Mouse (Mus musculus): Measurements from ENCODE around the gene Flt3l. TPM values are rescaled to one million over a fixed set of nuclear protein-coding genes. Genes with fewer than 3 reads are reported as not detected.
"Not testable (repeated sequence)": the region's sequence is repeated elsewhere in the genome, so short reads cannot be mapped to it uniquely, and the experiment has no call there.

The Flt3l gene
- total RNA-seq, 2 experiments from 2014 or later: 2.7 to 3.3 TPM

GRCm38 (mm10) chr7:45165701-45166100 lies 29.5 kb upstream of the Flt3l start:
- intact Hi-C loops (cut with DNase I): loop anchor here (10.0 kb wide), 1 partner anchor 199 kb away; the partner anchor contains the start of gene Ppfia3
- no peak for DNase-seq (ENCODE audit: extremely low spot score in 1 of 2, low spot score in 2 of 2)

GRCm38 (mm10) chr7:45164833-45165232 lies 28.6 kb upstream of the Flt3l start:
- intact Hi-C loops (cut with DNase I): loop anchor here (5.0 to 10.0 kb wide), 2 partner anchors 32 to 200 kb away; partner anchors contain the start of gene Ppfia3
- no peak for DNase-seq (ENCODE audit: extremely low spot score in 1 of 2, low spot score in 2 of 2)

- DNase-seq (ENCODE audit: extremely low spot score in 1 of 2, low spot score in 2 of 2): peak in 1 of 2 experiments; percentile 63
- intact Hi-C loops (cut with DNase I): loop anchor here (2.0 to 10.0 kb wide), 3 partner anchors 33 to 201 kb away; partner anchors contain the start of gene Ppfia3
Observed at GRCm38 (mm10) chr7:45163735-45164490, 27.7 kb upstream of the Flt3l start, which contains the start of gene Slc17a7. Gene Slc17a7, plus strand, starts transcription at chr7:45163949.

GRCm38 (mm10) chr7:45162996-45163615 lies 26.9 kb upstream of the Flt3l start:
- intact Hi-C loops (cut with DNase I): loop anchor here (2.0 to 10.0 kb wide), 3 partner anchors 34 to 202 kb away; partner anchors contain the start of gene Ppfia3
- peak in 1 of 2 experiments; percentile 23 for DNase-seq (ENCODE audit: extremely low spot score in 1 of 2, low spot score in 2 of 2)

- intact Hi-C loops (cut with DNase I): loop anchor here (2.0 to 10.0 kb wide), 3 partner anchors 35 to 202 kb away; partner anchors contain the start of gene Ppfia3
- peak in 1 of 2 experiments; percentile 33 for DNase-seq (ENCODE audit: extremely low spot score in 1 of 2, low spot score in 2 of 2)
Observed at GRCm38 (mm10) chr7:45162551-45162950, 26.3 kb upstream of the Flt3l start.

- intact Hi-C loops (cut with DNase I): loop anchor here (2.0 to 10.0 kb wide), 3 partner anchors 35 to 203 kb away; partner anchors contain the start of gene Ppfia3
- DNase-seq (ENCODE audit: extremely low spot score in 1 of 2, low spot score in 2 of 2): peak; percentile 89 to 94
Observed at GRCm38 (mm10) chr7:45161612-45162473, 25.6 kb upstream of the Flt3l start.

- intact Hi-C loops (cut with DNase I): loop anchor here (5.0 to 10.0 kb wide), 2 partner anchors 36 to 204 kb away; partner anchors contain the start of gene Ppfia3
- DNase-seq (ENCODE audit: extremely low spot score in 1 of 2, low spot score in 2 of 2): no peak
Observed at GRCm38 (mm10) chr7:45160866-45161265, 24.6 kb upstream of the Flt3l start.

- DNase-seq (ENCODE audit: extremely low spot score in 1 of 2, low spot score in 2 of 2): no peak
- intact Hi-C loops (cut with DNase I): loop anchor here (5.0 to 10.0 kb wide), 2 partner anchors 37 to 204 kb away; partner anchors contain the start of gene Ppfia3
Observed at GRCm38 (mm10) chr7:45160316-45160800, 24.1 kb upstream of the Flt3l start.

- intact Hi-C loops (cut with DNase I): no loop called here
- peak in 1 of 2 experiments; percentile 38 for DNase-seq (ENCODE audit: extremely low spot score in 1 of 2, low spot score in 2 of 2)
Observed at GRCm38 (mm10) chr7:45158991-45159390, 22.8 kb upstream of the Flt3l start.

GRCm38 (mm10) chr7:45157459-45157858 lies 21.2 kb upstream of the Flt3l start:
- peak in 1 of 2 experiments; percentile 53 for DNase-seq (ENCODE audit: extremely low spot score in 1 of 2, low spot score in 2 of 2)
- intact Hi-C loops (cut with DNase I): no loop called here

GRCm38 (mm10) chr7:45156206-45156605 lies 20.0 kb upstream of the Flt3l start:
- intact Hi-C loops (cut with DNase I): no loop called here
- no peak for DNase-seq (ENCODE audit: extremely low spot score in 1 of 2, low spot score in 2 of 2)

- peak in 1 of 2 experiments; percentile 28 for DNase-seq (ENCODE audit: extremely low spot score in 1 of 2, low spot score in 2 of 2)
- intact Hi-C loops (cut with DNase I): no loop called here
Observed at GRCm38 (mm10) chr7:45155590-45155989, 19.4 kb upstream of the Flt3l start.

- DNase-seq (ENCODE audit: extremely low spot score in 1 of 2, low spot score in 2 of 2): peak in 1 of 2 experiments; percentile 77
- intact Hi-C loops (cut with DNase I): no loop called here
Observed at GRCm38 (mm10) chr7:45154993-45155514, 18.8 kb upstream of the Flt3l start.

- peak; percentile 94 to 99 for DNase-seq (ENCODE audit: extremely low spot score in 1 of 2, low spot score in 2 of 2)
- intact Hi-C loops (cut with DNase I): no loop called here
Observed at GRCm38 (mm10) chr7:45154096-45154992, 18.1 kb upstream of the Flt3l start, which contains the start of the genes Pih1d1 and Aldh16a1. Gene Pih1d1, plus strand, starts transcription at chr7:45154303. Gene Aldh16a1, minus strand, starts transcription at chr7:45154584.

GRCm38 (mm10) chr7:45153586-45153985 lies 17.4 kb upstream of the Flt3l start:
- DNase-seq (ENCODE audit: extremely low spot score in 1 of 2, low spot score in 2 of 2): no peak
- intact Hi-C loops (cut with DNase I): no loop called here

- DNase-seq (ENCODE audit: extremely low spot score in 1 of 2, low spot score in 2 of 2); intact Hi-C loops (cut with DNase I): not testable (repeated sequence)
Observed at GRCm38 (mm10) chr7:45153052-45153451, 16.8 kb upstream of the Flt3l start.

GRCm38 (mm10) chr7:45151303-45151702 lies 15.1 kb upstream of the Flt3l start:
- intact Hi-C loops (cut with DNase I): no loop called here
- DNase-seq (ENCODE audit: extremely low spot score in 1 of 2, low spot score in 2 of 2): no peak

Measured in left cerebral cortex, postnatal 10 days (tissue).